Mouse (Mus musculus): Measurements from ENCODE around the gene Gm12830.

The Gm12830 gene

DNA sequence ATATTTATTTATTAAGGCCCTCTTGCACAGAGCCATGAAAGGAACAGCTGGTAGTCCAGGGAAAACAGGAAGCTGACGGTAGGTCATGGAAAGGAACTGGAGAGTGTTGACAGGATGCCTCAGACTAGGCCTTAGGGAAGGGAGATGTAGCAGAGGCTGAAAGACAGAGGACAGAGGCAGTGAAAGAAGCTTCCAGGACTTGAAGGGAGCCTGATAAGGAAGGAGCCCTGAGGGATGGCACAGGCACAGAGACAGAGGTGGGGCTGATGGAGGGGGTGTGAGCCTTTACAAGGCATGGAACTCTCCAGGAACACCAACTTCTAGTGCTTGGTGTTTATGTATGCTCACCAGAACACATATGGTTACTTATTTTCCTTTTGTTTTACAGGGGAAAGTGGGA is 23.1 kb downstream of the Gm12830 start:
- DNase-seq (ENCODE audit: low spot score), result no peak

DNA sequence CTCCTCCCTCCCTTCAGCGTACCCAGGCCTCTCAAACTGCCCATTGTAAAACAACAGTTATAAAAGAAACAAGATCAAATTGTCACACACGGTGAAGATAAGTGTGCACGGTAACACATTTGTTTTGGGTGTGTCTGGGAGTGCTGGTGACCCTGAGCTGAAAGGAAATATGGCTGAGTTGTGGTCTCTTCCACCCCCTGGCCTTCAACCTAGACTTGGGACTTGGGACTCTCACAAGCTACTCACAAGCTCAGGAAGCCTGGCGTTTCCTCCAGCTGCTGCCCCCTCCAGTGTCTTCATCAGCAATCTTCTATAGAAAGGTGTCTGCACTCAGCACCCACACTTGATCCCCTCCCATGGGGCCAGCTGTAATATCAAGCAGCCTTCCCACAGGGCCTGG is 24.1 kb downstream of the Gm12830 start:
- no peak for DNase-seq (ENCODE audit: low spot score)

DNA sequence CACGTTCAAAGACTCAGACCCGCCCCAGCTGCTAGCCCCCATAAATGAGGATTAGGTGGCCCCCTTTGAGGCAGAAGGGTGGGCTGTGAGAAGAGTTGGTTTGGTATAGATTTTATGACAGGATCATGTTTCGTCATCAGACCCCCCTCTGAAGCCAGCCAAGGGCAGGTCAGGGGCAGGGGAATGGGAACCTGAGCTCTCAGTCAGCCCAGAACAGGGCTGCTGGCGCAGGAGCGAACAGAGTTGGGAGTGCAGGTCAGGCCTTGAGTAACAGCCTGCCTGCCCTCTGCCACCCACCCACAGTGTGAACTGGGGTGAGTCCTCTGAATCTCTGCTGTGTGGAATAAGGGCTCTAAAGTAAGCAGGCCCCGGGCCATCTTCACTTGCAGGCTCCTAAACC is 25.2 kb downstream of the Gm12830 start:
- DNase-seq (ENCODE audit: low spot score), result no peak

DNA sequence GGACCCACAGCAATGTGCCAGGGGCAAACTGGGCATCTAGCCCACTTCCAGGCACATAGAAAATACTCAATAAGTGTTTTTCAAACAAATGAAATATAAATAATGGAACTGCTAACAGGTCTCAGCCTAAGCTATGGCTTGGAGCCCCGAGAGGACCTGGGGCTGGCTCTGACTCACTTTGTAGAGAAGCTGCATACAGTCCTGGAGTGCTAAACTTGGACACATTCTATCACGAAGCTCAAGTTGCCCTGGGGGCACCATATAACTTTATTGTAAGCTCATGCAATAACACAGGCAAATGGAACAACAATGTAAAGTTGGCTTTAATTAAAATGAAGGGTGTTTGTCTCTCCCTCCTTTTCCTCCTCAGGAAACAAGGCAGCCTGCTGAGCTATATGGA is 32.4 kb downstream of the Gm12830 start:
- DNase-seq (ENCODE audit: low spot score), result no peak

DNA sequence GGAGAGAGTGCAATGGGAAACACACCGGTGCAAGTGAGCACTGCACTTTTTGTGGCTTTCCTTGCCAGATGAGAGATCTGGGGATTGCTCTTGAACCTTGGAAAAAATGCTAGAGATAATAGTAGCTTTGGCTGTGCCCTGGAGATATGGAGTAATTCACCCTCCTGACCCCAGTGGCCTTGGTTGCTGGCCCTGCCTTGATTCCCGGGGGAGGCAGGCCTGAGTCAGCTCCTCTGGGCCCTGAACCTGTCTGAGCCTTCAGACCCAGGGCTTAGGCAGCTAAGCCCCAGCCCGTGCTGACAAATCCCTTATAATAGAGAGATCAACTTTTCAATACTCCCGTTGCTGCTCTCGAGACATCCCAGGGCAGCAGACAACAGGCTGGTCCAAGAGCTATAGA is 36.9 kb downstream of the Gm12830 start:
- peak; percentile 53 for DNase-seq (ENCODE audit: low spot score)

DNA sequence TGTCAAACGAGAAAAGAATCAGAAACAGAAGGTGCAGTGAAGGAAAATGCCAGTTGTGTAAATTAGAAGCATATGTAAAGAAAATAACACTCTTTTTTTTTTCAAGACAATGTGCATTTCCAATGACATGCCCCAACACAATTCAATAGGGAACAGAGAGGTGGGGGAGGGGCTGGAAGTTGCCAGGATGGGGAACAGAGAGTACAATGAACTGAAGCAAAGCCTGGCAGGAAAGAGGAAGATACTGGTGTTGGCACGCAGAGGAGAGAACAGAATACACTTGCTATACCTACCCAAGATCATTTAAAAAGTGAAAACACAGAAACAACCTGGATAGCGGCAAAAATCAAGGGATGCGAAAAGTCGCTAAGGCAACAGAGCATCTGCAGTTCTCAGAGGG is 41.6 kb downstream of the Gm12830 start:
- no peak for DNase-seq (ENCODE audit: low spot score)

DNA sequence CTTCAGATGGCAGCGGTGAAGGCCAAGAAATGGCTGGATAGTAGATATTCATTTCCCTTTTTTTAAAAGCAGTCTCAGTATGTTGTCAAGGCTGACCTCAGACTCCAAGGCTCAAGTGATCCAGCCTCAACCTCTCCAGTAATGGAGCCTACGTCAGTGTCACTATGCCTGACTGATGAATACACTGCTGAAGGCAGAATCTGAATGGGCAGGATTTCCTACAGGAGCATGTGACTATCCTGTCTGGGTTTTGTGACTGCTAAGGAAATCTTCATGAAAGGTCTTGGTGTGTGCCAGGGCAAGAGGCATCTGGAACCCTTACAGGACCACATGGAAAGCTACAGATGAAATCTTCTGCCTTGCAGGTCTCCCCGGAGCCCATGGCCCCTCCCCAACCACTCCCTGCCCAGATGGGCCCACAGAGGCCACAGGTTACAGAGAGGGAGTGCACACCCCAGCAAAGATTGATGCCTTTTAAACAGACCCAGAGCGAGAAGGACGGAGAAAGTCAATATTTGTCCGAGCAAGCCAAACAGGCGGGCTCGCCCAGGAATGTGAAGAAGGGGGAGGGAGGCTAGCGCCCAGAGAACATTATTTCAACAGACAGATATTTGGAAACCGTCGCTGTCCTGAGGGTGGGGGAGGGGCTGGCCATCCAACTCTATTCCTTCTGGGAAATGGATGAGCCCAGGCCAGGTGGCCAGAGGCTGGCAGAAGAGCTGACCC is 48.4 kb downstream of the Gm12830 start:
- peak; percentile 87 for DNase-seq (ENCODE audit: low spot score)

DNA sequence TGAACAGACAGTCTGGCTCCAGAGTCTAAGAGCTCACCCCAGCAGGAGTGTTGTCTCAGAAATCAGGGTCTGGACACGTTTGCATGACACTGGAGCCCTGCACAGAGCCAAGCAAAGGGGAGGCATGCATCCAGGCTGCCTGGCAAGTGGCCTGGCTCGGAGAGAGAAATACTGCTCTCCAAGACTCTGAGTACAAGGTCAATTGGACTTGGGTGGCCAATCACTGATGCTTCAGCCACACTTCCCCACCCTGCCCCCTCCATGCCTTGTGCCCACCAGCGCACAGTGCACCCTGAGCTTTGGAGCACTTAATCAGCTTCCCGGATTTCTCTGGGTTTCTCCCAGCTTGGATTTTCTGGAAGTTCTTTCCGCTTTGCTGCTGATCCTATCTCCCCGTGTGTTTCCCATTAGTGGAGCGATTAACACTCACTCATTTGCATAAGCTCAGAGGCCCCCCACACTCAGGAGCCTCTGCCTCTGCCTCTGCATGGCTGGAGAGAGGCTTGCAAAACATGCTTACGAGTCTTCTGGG is 55.0 kb downstream of the Gm12830 start:
- no peak for DNase-seq (ENCODE audit: low spot score)

DNA sequence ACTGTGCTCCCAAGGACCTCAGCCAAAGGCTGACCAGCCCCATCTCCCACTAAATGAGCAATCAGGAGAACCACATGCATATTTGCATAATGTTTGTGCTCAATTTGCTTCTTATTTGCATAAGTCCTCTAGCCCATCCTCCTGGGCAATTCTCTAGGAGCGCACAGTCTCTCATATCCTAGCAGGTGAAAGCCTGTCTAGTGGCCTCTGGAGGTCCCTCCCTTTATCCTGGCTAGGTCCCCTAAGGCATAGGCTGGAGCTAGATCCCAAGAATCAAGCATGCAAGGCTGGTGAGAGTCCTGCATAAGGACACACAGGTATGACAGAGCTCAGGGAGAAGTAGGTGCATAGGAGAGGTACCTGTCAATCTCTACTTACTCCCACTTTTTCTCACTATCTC is 60.7 kb downstream of the Gm12830 start:
- no peak for DNase-seq (ENCODE audit: low spot score)

DNA sequence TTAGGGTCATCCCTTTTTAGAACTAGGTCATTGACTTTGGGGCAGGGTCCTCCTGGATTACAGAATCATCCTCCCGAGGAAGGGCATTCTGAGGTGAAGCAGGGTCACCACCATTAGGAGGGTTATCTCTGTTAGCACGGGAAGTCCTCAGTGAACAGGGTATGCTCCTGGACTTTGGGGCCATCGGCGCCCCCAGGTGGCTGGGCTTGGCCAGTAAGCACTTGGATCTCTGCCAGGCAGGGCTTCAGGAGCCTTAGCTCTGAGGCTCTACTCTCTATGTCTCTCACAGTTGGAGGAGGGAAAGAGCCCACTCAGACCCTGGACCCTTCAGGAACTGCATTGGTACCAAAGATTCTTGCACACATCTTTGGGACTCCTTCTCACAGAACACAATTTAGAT is 76.3 kb downstream of the Gm12830 start:
- DNase-seq (ENCODE audit: low spot score), result no peak

DNA sequence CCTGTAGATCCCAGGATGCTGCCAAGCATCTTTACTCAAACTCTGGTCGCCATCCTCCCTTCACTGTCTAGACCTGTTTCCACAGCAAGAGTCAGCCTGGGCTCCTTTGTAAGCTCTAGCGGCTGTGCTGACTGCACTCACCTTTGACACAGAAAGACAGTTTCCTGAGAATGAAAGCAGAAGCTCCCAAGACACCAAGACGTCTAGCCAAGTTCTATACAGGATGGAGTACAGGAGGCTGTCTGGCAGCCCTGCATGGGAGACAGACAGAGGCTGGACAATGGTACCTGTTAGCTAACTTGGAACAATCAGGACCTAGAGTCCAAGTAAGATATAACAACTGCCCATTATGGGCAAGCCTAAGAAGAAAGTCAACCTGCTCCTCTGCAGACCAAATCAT is 78.4 kb downstream of the Gm12830 start:
- DNase-seq (ENCODE audit: low spot score), result no peak

DNA sequence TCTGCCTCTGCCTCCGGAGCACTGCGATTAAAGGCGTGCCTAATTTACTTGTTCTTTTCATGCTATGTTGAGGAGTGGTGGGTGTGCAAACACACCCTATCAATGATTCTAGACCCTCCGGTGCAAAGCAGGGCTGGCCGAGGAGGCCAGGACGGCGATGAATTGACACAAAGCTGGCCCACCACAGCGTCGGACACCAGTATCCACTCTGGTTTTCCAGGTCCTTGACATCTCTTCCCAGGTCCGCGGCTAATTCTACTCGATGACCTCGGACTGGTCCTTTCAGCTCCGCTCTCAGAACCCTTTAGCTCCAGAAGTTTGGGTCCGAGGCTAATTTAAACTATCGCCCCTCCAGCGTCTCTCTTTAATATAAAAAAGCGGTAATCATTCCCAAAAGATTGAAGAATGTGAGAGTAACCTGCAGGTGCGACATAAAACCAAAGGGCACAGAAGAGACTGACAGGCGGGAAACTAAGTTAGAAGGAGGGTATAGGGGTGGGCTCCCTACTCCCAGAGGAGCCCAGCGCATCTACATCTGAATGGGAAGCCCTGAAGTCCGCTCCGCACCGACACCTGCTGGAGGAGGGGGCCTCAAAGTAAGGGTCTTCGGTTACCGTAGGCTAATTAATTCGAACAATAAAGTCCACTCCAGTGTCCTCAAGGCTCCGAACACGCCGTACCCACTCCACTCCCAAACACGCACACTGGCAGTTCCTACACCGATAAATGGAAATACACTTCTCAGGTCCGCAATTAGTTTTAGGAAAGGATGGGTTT is 79.5 kb downstream of the Gm12830 start:
- no peak for DNase-seq (ENCODE audit: low spot score)

DNA sequence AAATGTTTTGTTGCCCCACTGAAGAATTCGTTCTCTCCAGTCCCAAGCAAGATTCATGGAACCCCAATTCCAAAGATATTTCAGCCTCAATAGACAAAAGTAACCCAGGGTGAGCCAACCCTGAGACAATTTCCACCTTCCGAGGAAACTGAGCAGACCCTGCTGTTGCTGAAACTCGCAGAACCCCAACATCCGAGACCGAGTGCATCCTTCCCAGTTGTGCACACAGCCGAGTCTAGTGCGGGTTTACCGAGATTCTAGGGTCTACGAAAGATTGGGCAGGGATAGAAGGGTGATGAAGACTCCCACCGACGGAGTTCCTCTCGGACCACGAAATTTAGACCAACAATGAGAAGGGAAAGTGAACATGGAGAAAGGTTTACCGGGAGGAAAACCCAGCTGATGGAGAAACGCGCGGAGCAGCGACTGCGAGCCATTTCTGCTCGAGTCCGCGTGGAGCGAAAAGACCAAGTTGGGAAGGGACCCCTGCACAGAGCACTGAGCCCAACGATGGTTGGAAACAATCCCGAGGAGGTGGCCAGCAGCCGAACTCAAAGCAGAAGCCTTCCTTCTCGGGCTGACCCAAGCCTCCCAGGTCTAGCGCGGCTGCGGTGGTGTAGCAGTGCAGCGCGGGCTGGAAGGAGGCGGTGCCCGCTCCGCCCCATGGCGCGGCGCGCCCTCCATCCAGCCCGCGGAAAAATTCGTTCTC is 80.3 kb downstream of the Gm12830 start:
- DNase-seq (ENCODE audit: low spot score), result peak; percentile 21

DNA sequence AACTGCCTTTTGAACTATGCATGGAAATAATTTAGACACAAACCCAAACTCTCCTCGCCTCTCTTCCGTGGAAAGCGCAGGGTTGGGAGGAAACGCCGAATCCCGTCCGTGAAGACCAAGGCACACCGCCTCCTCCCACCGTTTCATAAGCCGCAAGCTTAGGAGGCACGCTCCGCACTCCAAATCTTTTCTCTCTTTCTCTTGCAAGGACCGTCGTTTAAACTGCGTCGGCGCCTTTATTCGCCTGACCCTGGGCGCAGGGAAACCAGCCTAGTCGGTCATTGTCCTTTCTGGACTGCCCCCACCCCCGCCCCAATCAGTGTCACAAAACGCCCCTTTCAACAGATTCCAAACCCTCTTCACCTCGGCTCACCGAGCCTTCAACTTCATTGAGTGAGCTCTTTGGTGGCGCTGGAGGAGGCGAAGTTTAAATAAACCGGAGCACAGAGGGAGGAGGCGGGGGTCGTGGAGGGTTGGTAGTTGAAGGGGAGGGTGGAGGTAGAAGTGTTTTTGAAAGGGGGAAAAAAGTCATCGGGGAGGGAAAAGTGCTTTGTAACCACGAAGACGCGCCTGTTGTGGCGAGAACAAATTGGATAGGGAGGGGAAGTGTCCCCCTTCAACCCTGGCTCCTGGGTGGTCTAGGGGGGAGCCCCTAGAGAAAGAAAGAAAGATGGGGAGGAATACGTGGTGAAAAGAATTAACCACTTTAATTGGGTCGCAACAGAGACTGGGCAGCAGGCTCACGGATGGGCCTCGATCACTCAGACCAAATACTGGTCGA is 81.3 kb downstream of the Gm12830 start:
- DNase-seq (ENCODE audit: low spot score), result peak; percentile 17

DNA sequence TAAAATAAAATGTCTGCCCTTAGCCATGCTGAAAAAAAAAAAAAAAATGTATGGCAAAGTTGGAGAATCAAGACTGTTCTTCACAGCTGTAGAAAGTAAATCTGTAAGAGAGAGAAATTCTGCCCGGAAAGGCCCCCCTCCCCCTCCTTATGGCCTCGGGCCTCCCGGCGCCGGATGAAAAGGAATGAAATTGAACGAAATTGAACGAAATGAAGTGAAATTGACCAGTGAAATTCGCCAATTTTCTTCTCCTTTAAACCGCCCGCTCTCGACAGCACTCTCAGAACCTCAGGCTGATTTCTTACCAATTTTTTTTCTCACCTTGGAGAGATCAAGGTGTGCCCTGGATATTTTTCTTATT is 81.9 kb downstream of the Gm12830 start:
- no peak for DNase-seq (ENCODE audit: low spot score)

DNA sequence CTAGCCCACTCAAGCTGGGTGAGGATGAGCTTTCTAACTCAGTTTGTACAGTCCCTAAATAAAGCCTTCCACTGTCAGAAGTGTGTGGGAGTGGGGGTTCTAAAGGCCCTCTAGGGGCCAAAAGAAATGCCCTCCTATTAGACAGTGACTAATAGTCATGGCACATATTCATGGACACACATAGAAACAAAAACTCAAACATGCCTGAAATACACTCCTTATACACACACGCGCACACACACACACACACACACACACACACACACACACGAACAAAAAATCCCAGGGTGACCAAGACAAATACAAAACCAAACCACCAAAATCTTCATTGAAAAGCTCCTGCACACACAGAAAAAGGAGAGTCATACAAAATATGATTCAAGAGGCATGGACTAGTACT is 84.0 kb downstream of the Gm12830 start:
- no peak for DNase-seq (ENCODE audit: low spot score)

Data from yolk sac, embryonic 10.5 days (tissue).